Mouse (Mus musculus) mouse embryonic stem cell (cell line): ENCODE data around the gene Vwa3b.

Experiments used
- in situ Hi-C, 2 experiments: fragments of 300-500 bp; cut with MboI; formaldehyde crosslinking; loops; 1 replicate in 1 of 2; 3 replicates in 1 of 2; pipeline ENCODE4 v1.14.3; 2019 to 2020; ENCODE audit warnings: low sequenced_read_pairs in 2 of 2, low pct_unique_long_range_greater_than_20kb in 1 of 2, mixed read lengths in 1 of 2; ENCODE audit not compliant: unreplicated experiment in 1 of 2

Gene Vwa3b

GRCm38 (mm10) chr1:37097382-37098093 is 71.1 kb downstream of the Vwa3b start:
- in situ Hi-C loops = no loop called here

DNA sequence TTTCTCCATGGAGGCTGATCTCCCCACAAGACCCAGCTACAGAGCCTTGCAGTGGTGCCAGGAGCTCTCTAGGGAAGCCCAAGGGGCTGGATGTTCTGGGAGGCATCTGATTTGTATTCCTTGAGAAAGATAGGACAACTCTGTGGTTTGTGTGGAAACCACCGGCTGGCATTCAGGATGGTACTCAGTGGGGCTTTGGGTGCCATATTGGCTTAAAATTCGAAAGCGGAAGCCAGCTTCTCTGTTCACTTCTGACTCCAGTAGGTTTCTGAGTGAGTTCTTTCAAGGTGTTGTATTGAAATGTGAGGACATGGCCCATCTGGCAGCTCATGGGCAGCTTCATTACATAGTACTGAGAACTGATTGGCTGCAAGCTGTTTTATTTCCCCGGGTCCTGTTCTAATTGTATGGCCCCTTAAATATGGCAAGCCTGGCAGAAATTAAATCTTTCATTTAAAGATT is 71.7 kb downstream of the Vwa3b start:
- in situ Hi-C loops = no loop called here

DNA sequence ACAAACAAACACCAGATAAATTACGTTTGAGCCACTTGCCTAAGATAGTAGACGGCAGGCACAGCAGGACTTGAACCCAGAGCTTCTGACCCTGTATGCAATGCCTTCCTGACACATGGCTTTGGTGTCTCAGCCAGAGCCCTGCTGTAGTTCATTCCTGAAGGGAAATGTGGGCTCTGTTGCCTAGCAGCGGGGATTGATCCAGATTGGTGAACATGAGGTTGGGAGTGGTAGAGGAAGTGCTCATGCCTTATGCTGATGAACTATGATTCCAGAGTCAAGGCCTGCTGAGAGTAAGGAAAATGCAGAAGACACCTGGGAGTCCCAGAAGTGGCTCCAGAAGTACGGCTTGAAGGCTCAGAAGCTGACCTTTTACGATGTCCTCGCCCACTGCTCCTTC is 74.0 kb downstream of the Vwa3b start:
- in situ Hi-C loops = no loop called here

GRCm38 (mm10) chr1:37101016-37101415 is 74.6 kb downstream of the Vwa3b start:
- in situ Hi-C loops = no loop called here

- in situ Hi-C loops = no loop called here
These were observed 75.3 kb downstream of the Vwa3b start for GRCm38 (mm10) chr1:37101717-37102116.

DNA sequence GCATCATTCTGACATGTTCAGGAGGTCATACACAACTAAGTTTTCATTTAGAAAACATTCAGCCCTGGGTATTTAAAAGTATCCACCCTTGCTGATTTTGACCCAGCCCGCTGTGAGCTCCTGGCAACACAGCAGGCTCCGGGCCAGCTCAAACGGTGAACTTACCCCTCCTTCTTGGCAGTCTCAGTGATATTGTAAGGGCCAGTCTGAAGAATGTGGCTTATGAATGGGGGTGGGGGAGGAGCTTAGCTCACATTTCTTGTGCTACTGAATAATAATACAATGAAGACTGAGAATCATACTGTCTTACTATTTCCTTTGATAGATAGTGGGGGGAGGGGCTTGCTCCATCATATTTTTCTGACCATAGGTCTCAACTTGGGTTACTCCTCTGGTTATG is 78.8 kb downstream of the Vwa3b start:
- in situ Hi-C loops = no loop called here

DNA sequence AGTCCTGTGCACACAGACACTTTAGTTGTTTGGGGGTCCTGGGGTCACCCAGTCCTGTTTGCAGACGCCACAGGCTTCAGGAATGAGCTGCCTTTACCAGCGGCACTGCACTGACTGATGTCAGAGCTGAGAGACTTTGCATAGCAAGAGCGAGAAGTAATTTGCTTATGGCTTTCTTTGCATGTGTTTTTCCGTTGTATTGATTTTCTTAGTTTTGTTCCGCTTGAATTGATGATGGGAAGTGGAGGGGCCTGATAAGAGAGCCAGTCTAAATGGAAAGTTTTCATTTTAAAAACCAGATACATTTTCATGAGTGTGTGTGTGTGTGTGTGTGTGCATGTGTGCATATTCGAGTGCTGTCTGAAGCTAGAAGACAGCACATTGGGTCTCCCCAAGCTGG is 87.4 kb downstream of the Vwa3b start:
- in situ Hi-C loops = no loop called here

DNA sequence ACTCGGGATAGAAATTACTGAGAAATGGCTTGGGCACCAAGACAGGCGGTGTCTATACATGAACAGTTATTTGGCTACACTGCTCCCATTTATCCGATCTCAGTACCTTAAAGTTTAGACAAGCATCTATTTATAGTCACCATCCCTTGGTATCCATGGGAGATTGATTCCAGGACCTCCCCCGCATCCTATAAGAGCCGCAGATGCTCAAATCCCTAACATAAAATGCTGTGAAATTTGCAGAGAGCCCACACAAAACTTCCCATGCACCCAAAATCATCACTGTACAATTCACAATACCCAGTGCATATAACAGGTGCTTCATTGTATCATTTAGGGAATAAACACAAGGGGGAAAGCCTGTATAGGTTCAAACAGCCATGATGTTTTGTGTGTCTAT is 89.5 kb downstream of the Vwa3b start:
- in situ Hi-C loops = no loop called here

- in situ Hi-C loops = no loop called here
These were observed 90.2 kb downstream of the Vwa3b start for GRCm38 (mm10) chr1:37116574-37116973.

- in situ Hi-C loops = no loop called here
These were observed 91.6 kb downstream of the Vwa3b start for GRCm38 (mm10) chr1:37117964-37118363.

GRCm38 (mm10) chr1:37122306-37122705 is 95.9 kb downstream of the Vwa3b start:
- in situ Hi-C loops = no loop called here

DNA sequence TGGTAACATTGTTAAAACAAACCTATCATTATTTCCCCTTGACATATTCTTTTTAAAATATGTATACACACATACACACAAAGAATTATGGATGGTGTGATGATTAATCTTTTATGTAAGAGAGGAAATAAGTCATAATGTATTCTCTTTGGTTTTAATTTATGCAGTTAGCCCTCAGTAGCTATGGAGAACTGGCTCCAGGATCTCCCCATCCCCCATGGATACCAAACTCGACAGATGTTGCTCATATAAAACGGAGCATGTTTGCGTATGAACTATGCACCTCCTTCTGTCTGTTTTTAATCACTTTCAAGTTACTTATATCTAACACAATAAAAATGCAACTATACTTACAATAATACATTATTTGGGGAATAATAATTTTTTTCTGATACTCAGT is 96.4 kb downstream of the Vwa3b start:
- in situ Hi-C loops = no loop called here

DNA sequence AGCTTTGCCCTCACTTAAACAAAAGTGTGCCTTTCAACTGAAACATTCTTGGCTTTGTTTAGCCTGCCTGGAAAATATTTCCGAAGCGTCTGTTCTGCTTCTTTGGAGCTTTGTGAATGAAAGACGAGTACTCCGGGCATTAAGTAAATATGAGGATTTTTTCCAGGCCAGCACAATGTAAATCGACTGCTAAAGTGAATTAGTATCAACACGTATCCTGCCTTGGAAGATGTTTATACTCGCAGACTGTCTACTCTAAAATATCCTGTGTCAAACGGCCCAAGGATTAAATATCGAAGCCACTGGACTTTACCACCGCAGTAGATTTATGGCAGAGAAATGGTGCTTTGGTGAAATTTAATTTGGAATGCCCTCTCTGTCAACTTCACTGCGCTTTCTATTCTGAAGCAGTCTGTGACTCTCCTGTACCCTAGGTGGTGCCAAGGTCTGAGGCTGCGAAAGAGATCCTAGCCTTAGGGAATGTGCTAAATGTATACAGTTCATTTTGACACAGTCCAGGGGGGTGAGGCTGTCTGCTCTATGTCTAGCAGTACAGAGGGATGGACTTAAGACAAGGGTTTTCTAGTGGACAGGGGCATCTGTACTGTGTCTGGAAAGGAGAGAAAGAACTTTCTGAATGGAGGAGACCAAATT is 98.4 kb downstream of the Vwa3b start:
- in situ Hi-C loops = no loop called here

- in situ Hi-C loops = no loop called here
These were observed 103.7 kb downstream of the Vwa3b start for GRCm38 (mm10) chr1:37130012-37130570.

DNA sequence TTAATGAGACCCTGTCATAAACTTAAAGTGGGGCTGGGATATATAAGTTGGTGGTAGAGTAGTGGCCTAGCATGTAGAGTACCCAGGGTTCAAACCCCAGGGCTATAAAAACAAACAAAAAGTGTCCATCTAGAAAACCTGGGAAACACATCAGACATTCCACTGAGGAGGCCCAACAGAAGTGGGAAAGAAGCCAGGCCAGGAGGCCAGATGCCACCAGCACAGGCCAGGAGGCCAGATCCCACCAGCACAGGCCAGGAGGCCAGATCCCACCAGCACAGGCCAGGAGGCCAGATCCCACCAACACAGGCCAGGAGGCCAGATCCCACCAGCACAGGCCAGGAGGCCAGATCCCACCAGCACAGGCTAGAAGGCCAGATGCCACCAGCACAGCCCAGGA is 104.8 kb downstream of the Vwa3b start:
- in situ Hi-C loops = no loop called here

DNA sequence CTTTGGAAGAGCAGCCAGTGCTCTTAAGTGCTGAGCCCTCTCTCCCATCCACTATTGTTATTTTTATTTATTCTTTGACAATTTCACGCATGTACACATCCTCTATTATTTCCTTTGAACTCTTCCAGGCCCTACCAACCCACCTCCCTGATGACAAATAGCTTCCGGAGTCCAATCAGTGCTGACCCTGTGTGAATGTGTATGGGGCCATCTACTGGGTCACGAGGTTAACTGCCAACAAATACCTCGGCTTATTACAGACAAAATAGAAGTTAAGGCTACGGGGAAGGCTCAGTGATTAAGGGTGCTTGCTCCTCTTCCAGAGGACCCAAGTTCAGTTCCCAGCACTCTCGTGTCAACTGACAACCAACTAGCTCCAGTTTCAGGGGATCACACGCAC is 106.0 kb downstream of the Vwa3b start:
- in situ Hi-C loops = no loop called here

DNA sequence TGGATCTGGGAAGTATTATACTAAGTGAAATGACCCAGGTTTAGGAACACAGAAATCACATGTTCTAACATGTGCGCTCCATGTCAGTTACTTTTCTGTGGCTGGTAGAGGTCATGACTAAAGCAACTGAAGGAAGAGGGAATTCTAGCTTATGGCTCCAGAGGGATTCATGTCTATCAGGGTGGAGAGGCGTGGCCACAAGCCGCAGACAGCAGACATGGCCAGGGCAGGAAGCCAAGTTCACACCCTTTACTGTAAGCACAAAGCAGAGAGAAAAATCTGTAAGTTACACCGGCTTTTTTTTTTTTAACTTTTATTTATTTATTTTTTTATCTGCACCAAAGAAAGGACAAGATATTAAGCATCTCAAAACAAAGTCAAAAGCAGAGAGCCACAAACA is 119.6 kb downstream of the Vwa3b start:
- in situ Hi-C loops = no loop called here

GRCm38 (mm10) chr1:37149866-37150265 is 123.5 kb downstream of the Vwa3b start:
- in situ Hi-C loops = no loop called here

DNA sequence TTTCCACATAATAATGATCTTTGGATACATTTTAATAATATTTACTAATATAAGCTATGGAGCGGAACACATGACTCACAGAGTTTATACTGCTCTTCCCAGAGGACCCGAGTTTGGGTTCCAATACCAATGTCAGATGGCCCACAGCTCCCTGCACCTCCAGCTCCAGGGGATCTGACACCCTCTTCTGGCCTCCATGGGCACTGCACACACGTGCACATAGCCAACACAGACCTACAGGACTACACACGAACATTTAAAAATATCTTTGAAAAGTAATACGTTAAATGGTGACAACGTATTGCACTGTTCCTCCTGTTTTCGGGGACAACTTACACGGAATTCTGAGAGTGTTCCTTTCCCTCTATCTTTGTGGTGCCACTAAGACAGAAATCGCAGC is 125.5 kb downstream of the Vwa3b start:
- in situ Hi-C loops = no loop called here

- in situ Hi-C loops = no loop called here
These were observed 139.7 kb downstream of the Vwa3b start for GRCm38 (mm10) chr1:37166066-37166465.
